Mouse (Mus musculus) adrenal gland, adult 2 months (tissue): ENCODE measurements around the gene Tspan9. TPM values are rescaled to one million over a fixed set of nuclear protein-coding genes. Genes with fewer than 3 reads are reported as not detected.
A peak's percentile ranks its signal among the peaks of the same experiment; 100 is the strongest.

Experiments used
- DNase-seq: peaks from one replicate; pipeline ENCODE4 v3.0.0; 2021
- polyA plus RNA-seq: library from polyadenylated mRNA; depleted of rRNA; stranded (reverse); fragments of >200 nt; gene quantifications from 2 replicates; pipeline ENCODE4 v1.2.3, GENCODE M21; 2012
- total RNA-seq, 2 experiments: library from RNA; stranded (reverse); gene quantifications; 2 replicates each; pipeline ENCODE4 v1.2.3; 2021

Tspan9 gene
- total and polyA plus RNA-seq, 3 experiments = 44.7 to 66.5 (median 47.8) TPM

DNA sequence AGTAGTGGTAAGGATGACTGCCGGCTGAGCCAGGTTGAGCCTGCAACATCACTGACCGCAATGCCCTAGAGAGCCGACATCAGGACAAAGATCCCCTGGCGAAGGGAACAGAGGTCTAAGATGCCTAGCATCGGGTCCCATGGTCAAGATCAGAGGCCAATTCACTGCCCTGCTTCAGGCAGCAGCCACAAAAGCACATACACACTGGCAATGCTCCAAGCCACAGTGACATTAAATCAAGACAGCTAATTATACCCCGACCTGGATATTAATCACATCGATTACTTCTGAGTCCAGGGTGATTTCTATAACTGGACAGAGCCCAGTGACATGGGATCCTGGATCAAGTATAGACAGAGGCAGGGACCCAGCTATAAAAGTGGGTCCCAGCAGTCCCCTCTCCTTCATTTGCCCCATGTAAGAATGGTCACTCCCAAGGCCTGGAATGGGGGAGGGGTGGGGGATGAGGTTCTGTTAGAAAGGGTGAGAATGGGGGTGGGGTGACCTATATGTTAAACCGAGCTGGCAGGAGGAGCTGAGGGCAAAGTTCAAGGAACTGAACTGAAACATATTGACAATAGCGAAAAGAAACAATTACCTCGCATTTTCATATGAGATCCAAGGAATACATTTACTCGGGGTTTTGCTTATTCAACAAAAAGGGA, 162.9 kb downstream of the Tspan9 start:
- no peak for DNase-seq

DNA sequence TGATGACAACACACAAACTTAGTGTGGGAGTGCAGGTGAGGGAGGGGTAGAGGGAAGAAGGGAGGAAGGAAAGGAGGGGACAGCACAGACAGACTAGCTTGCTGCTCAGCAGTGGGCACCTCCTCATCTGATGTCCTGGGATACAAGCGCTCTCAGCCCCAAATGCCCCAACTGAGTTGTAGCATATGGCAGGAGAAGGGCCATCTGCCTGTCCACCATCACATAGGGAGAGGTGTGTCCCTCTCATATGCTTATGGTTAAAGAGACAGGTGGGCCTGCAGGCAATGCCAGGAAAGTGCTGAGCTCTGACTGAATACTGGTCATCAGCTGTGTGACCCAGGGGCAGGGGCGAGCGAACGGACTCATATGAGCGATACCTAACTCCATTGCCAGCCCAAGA, 163.6 kb downstream of the Tspan9 start:
- no peak for DNase-seq

DNA sequence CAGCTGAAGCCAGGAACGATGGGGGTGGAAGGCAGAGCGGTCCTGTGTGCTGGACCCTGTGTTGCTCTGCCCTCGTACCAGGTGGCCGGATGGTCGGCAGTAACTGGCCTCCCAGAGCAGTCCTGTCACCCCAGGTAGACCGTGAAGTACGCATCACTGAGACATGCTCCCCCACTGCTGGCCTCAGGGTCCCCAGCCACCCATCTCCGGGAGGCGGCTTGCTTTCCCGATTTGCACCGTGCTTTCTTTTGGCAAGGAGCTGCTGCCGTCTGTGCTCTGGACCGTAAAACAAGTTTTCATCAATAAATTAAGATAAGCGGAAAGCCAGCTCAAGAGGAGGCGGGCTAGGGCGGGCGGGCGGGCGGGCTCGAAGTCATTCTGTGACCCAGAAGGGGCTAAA, 164.5 kb downstream of the Tspan9 start:
- no peak for DNase-seq

DNA sequence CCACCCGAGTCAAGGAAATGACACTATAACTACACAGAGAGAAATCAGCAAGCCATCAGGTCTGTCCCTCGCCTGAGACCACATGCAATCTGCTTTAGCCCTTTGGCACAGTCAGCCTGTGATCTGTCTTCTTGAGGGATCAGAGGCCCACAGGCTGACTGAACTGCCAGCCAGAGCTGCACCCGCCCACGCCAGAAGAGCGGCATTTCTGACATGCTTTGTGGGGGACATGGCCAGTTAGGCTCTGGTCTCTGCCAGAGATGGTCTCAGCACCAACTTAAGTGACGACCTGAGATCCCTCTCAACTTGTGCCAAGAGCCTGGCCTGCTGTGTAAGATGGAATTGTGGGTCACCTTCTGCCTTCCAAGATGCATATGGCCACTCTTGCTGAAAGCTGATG, 166.7 kb downstream of the Tspan9 start:
- DNase-seq = no peak

DNA sequence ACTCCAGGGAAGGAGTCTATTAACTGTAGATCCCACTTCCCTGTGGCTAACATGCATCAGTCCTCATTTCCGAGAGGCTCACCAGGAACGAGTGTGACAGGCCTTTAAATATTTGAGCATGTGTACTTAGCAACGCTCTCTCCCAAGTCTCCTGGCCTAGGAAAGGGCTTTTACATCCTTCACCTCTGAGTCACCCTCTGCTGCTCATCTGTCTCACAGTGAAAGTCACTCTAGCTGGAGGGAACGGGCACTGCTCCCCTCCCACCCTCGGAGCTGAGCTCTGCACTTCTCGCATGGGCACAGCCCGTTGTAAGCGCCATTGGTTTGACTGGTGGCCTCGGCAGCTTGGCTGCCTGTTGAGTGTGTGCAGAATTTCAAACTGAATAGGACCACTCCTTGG, 169.4 kb downstream of the Tspan9 start:
- DNase-seq = peak; percentile 70

DNA sequence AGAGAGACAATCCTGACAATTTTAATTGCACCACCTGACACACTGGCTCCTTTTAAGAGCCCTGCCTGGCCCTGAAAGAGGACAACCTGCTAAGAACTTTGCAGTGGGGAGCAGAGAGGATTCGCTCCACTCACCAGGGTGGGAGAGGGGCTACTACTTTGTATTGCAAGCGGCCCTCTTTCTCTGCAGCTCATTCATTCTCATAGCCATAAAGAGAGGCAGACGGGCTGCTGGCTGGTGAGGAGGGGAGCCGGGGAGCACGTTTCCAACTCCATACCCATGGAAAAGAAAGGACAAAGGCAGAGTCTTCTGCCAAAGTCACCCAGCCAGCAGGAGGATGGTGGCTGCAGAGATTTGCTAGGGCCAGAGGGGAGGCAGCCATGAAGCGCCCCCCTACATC, 169.8 kb downstream of the Tspan9 start:
- DNase-seq = no peak

DNA sequence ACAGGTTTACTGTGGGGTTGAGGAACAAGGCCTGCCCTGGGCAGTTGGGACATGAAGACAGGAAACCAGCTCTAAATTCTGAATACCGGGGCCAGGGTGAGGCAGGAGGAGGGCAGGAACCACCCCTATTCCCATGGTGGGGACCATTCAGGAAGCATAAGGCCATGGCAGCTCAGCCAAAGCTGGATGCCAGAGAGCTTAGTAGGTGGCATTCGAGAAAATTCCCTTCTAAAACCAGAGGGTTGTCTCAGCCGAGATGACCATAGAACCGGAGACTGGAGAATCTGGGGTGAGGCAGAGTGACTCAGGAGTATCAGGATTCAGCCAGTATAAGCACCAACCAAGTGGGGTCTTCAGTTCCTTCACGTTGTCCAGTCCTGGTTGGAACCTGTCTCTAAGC, 171.5 kb downstream of the Tspan9 start:
- no peak for DNase-seq

DNA sequence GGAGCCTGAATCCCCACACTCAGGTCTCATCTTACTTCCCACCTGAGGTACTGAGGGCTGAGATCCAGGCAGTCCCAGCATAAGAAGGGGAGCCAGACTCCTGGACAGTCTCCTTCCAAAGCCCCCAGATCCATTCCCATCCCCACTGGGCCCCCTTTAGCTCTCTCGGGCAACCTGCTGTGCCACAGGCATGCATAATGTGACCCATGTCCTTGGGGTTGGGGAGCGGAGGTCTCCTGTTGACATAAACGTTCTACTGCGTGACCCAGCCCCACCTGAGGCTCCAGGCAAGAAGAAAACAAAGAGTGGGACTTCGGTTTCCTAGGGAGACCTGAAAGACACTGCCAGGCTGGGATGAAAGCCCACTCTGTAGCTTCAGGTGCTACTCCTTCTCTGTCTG, 172.5 kb downstream of the Tspan9 start:
- DNase-seq = no peak

DNA sequence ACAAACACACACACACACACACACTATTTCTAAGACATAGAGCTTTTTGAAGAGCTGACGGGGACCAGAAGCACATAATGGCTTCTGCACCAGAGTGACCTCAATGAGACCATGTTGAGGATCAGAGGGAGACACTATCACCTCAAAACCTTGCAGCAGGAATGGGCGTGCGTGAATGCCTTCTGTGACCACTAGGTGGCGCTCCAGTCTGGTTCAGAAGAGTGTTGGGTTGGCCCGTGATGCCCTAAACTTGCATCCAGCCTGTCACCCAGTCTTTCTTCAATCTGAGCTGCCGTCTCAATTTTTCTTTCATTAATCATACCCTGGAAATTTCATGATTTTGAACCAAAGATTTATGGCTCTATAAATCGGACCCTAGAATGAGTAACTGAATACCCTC, 173.3 kb downstream of the Tspan9 start:
- DNase-seq = peak; percentile 81

DNA sequence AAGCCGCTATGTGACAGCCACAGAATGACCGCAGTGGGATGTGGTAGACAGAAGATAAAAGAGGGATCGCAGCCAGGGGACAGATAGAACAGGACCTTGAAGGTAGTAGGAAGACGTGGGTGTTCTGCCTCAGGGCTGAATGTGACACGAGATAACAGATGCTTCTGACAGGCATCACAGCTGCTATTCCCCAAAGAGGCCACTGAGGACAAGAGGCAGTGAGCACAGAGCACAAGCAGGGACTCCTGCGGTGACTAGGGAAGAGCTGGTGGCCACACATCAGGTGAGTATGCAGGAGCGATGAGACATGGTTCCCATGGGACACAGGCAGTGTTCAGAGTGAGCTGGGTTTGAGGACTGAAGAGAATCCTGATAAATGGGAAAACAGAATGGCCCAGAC, 173.7 kb downstream of the Tspan9 start:
- DNase-seq = no peak

DNA sequence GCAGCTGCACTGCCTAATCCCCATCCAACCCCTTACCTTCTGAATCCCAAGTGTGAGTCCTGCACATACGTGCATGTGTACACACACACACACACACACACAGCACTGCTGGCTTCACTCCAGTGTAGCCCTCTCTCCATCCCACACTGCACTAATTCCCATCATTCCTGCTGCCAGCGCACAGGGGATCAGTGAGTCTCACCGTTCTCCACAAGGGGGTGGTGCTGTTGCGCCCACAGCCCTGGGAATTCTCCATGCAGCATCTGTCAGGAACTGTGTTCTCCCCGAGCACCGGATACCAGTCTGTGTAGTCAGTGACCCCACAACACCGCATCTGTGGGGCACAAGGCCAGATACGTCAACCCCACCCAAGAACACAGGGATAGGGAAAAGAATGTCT, 177.9 kb downstream of the Tspan9 start:
- DNase-seq = no peak

DNA sequence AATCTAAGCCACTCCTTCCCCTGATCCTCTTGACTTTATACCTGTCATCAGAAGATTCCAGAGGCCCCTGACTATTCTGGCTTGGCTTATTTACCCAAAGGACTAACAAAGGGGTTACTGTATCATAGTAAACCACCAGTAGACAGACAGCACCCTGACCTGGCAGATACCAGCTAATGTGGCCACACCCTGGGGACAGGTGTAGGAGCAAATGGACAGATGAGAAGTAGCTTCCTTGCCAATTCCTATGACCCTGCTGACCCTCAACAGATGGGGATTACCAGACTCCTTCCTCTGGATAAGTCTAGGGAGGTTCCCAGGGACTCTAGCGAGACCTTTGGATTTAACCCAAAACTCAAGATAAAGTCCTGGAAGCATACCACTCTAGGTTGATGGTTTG, 183.2 kb downstream of the Tspan9 start:
- no peak for DNase-seq

DNA sequence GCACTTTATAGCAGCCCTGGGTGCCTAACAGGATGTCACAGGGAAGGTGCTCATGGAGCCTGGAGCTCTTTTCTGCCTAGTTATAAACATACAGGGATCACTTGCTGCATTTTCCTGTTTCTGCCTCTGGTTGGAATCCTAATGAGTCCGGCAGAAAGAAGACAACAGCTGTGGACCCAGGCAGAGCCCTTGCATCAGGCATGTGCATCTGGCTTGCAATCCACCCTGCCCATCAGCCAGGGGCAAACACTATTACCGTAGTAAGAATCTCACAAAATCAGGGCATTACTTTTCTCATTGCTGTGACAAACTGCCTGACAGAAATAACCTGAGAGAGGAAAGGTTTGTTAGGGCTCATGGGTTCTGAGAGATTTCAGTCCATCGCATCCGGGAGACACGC, 187.2 kb downstream of the Tspan9 start:
- DNase-seq = no peak

DNA sequence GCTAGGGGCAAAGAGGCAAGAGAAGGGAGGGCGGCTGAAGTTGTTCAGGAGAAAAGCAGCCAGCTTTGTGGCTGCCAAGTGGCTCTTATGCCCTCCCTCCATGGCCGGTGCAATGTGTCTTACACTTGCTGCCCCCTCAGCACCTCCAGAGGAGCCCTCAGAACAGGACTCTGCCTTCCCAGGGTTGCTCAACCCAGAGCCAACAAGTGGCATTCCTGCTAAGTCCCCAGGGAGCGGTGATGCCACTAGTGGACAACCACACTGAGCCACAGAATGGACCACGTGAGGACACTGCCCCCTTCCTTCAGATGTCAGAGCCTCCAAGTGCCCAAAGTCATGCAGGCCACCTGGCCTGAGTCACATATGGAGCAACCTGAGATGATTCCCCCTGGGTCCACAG, 190.3 kb downstream of the Tspan9 start:
- DNase-seq = no peak

DNA sequence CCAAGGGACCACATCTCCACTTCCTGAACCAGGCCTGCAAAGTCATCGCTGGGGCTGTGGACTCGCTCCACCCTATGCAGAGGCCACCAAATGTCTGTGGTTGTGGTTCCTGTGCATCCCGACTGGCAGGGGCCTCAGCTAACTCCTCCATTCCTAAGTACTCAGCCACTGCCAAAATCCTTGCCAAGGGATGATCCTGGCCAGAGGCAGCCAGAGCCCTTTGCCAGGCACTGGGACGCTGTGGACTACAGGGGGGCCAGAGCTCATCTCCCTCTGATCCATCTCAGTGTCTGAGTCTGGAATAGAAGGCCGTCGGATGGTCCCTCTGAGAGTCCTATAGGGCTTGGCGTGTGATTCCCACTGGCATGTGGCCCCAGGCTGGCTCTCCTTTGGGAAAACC, 193.5 kb downstream of the Tspan9 start:
- DNase-seq = no peak

DNA sequence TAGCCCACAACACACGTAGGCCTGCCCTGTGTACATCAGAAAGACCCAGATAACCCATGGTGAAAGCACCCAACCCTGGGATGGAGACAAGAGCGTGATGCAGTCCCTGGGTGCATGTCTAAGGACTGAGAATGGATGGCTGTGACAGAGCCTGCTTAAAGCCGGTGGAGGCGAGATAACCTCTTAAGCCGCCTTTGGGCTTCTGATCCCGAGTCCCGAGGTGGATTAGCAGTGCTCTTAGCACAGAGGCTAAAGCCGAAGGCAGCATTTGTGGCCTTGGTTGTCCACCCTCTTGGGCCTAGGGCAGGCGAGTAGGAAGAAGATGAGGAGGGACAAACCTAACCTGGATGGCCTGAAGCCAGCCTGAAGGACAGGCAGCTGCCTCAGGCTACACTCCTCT, 194.7 kb downstream of the Tspan9 start:
- no peak for DNase-seq

DNA sequence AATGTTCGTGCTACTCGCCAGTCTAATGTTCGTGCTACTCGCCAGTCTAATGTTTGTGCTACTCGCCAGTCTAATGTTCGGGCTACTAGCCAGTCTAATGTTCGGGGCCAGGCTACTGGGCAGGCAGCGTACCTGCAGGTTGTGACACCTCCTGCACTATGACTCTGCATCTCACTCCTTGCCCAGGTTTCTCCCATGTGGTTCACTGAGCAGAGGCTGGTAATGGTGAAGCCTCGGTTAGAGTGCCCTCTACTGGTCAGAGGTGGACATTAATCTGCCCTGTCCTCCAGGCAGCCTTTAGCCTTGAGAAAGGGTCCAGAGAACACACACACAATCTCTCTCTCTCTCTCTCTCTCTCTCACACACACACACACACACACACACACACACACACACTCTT, 197.7 kb downstream of the Tspan9 start:
- DNase-seq = peak; percentile 69

DNA sequence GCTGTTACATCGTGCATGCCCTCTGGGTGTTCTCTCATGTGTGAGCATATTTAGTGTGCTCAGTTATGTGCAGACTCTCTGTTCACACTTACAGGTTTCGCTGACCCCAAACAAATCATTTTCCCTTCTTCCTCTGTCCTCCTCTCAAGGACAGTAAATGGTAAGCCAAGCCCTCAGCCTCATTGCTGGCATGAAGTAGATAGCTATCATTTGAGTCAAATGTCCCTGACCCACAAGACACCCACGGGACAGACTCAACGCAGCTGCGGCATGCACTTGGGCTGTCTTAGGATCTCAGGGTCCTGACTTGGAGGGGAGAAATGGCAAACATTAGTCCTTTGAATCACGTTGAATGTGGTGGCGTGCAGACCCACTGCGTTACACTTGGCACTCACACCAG, 201.0 kb downstream of the Tspan9 start:
- DNase-seq = peak; percentile 77

DNA sequence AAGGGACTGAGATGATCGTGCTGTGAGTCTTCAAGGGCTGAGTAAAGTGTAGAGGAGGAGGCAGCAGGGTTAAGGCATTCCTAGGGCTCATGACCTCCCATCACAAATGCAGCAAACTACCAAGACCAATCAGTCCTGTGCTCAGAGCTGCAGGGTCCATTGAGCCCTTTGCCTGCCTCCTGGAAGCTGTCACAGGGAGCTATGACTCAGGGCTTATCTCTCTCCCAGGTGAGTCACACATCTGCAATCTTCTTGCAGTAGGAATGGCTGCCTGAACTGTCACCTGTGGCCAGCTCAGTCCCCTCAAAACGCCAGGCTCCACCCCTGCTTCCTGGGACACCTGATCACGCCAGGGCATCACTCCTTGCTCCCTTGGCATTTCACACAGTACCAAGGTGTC, 208.3 kb downstream of the Tspan9 start:
- DNase-seq = peak; percentile 52

DNA sequence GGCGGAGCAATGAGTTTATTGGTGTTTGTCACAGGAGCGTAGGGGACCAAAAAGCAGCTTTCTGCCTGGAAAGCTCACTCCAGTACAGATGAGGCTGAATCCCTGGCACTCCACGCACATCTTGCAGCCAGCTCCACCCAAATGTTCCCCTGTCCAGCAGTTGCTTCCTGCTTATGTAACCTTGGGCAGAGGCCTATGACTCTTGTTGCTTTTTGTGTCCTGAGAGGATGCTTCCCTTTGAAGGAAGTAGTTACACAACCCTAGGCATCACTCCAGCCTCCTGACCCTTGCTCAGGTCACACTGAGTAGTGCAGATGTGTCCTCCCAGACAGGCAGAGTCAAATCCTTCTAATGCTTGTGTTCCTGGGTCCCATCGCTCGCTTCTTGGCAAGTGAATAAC, 209.6 kb downstream of the Tspan9 start:
- DNase-seq = no peak

DNA sequence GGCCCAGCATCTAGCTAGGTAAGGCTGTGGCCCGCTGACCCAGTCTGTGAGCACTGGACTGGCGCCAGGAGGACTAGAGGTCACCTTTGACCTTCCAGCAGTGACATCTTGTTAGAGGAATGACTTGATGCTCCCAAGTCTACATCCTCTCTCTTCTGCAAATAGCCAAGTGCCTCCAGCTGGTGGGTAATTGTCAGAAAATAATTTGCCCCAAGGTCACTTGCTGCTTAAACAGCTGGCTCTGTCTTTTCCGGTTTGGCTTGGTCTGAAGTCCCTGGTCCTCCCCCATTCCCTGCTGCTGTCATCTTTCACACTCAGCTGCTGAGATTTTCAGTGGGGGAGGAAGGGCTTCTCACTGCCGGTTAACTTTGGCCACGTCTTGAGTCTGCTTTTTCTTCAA, 210.7 kb downstream of the Tspan9 start:
- DNase-seq = no peak

DNA sequence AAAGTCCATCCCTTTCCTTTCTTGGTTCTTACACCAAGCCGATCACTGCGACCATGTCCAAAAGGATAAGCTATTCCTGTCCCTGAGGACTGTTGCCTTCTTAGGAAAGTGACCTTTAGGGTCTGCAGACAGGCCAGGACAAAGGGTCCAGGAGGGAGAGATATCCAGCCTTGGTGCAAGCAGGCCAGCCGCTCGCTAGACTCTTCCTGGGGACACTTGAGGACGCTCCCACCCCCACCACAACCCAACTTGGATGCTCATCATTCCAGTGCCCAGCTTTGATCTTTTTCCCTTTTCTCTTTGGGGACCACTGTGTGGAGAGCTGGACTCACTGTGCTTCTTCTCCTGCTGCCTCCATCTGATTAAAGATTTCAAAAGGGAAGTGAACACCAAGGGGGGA, 214.7 kb downstream of the Tspan9 start:
- no peak for DNase-seq

DNA sequence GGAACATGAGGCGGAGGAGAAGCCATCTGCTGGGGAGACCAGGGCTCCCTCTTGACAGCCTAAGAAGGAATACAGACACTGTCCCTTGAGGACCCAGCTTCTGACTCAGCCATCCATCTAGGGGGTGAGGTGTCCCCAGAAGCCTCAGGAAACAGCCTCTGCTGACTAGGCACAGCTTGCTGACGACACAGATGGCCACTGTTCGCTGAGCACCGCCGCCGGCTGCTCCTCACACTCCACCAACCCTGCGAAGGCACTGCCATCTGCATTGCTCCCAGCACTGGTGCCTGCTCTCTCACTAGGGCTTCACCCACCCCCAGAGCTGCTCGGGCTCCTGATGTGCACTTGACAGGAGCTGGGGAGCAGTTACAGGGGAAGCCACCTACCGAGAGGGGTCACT, 217.5 kb downstream of the Tspan9 start:
- no peak for DNase-seq

DNA sequence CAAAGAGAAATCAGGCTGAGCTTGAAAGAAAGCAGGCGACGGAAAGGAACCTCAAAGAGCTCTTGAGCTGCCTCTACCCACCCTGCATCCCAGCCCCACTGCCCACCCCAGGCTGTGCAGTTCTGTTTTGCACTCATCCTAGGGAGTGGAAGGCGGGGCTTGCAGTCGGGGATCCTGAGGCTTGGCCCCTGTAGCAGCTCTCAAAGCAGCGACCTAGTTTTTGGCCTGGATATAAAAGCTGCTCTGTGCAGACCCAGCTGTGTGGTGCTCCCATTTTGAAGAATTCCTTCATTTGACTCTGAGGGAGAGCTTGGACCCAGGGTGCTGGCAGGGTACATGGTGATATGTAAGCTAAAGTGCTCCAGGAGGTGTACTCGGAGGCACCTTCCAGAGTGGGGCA, 218.6 kb downstream of the Tspan9 start:
- DNase-seq = no peak

DNA sequence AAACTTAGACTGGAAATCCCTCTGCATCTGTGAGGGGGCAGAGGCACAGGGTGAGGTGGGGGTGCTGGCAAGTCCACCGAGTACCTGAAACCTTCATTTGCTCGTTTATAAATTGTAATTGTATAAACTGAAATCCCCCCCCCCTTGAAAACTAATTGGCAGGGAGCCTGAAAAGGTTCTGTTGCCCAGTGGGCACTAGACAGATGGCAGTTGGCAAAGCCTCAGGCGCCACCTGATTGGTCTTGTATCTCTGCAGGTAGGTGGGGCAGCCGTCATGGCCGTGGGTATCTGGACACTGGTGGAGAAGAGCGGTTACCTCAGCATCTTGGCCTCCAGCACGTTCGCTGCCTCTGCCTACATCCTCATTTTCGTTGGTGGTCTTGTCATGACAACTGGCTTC, 220.1 kb downstream of the Tspan9 start:
- no peak for DNase-seq
